Mouse (Mus musculus) thymus, postnatal 10 days (tissue): ENCODE results near the gene Vmn1r200.
"Not testable (repeated sequence)": the region's sequence is repeated elsewhere in the genome, so short reads cannot be mapped to it uniquely, and the experiment has no call there.

ENCODE experiments used
- DNase-seq, 2 experiments: peaks; one replicate each; pipeline ENCODE4 v3.0.0; 2021; ENCODE audit warnings: low spot score in 2 of 2

Gene Vmn1r200

GRCm38 (mm10) chr13:22390073-22390472 lies at the start of gene Vmn1r200:
Gene Vmn1r200 (plus strand): TSS chr13:22390373.
- DNase-seq, result no peak

- no peak for DNase-seq
Measured at GRCm38 (mm10) chr13:22350064-22350463, 40.1 kb upstream of the Vmn1r200 start, which contains the start of gene Vmn1r198. Gene Vmn1r198 (plus strand): TSS chr13:22350364.

GRCm38 (mm10) chr13:22350813-22351212 lies 39.4 kb upstream of the Vmn1r200 start:
- no peak for DNase-seq

GRCm38 (mm10) chr13:22379518-22379917 lies 10.7 kb upstream of the Vmn1r200 start, which contains the start of gene Vmn1r199:
Gene Vmn1r199 (plus strand): TSS chr13:22379818.
- DNase-seq, result no peak

GRCm38 (mm10) chr13:22381128-22381527 lies 9.0 kb upstream of the Vmn1r200 start:
- not testable (repeated sequence) for DNase-seq

GRCm38 (mm10) chr13:22383401-22383800 lies 6.8 kb upstream of the Vmn1r200 start:
- no peak for DNase-seq

GRCm38 (mm10) chr13:22387050-22387449 lies 3.1 kb upstream of the Vmn1r200 start:
- DNase-seq, result no peak

- no peak for DNase-seq
Measured at GRCm38 (mm10) chr13:22402978-22403377, 12.8 kb downstream of the Vmn1r200 start.
